Mouse (Mus musculus) liver, adult 2 months (tissue): ENCODE measurements around the gene Lpar5.

Source experiments
- CTCF ChIP-seq: fragments of 200-500 bp; IDR thresholded peaks from 2 replicates; pipeline ENCODE4 v1.5.1; 2011; ENCODE audit warnings: low read depth, low read length, control low read depth
- POLR2A ChIP-seq: fragments of 200-500 bp; IDR thresholded peaks from 2 replicates; pipeline ENCODE4 v1.6.1; 2011; ENCODE audit warnings: low read length, control low read depth; ENCODE audit not compliant: insufficient read depth; ENCODE audit errors: extremely low read depth

- TF ChIP-seq POLR2A (no peak), CTCF (no peak)
Observed at GRCm38 (mm10) chr6:125090341-125091085, 22.8 kb downstream of the Lpar5 start.
